8 mouse cellular contexts compared by ENCODE assay signal in the genomic region with DNA sequence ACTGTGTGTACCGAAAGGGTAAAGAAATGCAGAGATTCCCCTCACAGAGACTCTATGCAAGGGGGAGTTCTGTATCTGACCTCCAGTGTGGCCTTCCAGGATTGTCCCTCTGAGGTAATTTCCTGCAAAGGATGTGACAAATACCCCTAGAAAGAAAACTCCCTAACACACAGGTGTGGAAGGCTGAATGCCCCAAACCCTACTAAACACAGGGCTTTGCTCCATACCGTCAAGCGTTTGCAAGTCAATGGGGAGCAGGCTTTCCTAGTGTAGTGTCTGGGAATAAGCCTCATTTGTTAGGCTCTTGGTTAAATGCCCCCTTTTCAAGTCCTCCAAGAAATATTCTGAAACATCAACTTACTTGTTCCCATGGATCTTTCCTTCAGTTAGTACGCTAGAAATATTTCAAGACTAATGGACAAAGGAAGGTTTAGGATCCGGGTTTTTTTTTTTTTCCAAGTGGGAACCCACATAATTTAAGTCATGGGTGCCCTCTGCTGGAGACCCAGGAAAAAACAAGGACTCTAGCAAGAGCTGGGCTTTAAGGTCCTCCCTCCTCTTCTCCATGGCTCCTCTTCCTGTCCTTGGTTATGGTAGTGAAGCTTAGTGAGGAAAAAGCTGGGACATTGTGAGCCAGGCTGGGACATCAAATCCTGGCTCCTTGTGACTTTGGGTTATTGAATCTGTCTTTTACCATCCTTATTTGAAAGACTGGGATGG.
A peak's percentile ranks its signal among the peaks of the same experiment; 100 is the strongest.
DNase-seq lines count a peak whose midpoint lies in the region; ATAC-seq and TF ChIP-seq lines count a peak whose summit lies in the region.

No protein-coding gene starts in this region.

- WGBS in intestine, postnatal 0 days, result 39% methylated on average over 5 of the region's 5 CpGs
- 46% methylated on average over 5 of the region's 5 CpGs for WGBS in limb, embryonic 10.5 days

- no peak overlapping the region for H3K4me2 ChIP-seq in intestine, postnatal 0 days (replicated peaks; ENCODE audit: low read depth)

- H3K27ac ChIP-seq in intestine, postnatal 0 days (ENCODE audit: low read depth, low read length), result no peak overlapping the region
- peak overlapping the region; percentile 25; the same call in 1 of the 2 replicates for H3K27ac ChIP-seq in limb, embryonic 10.5 days

- POLR2A ChIA-PET in Patski (lab: Charles Lee), result interaction anchor here (0.5 to 3.4 kb wide), 6 partner anchors 11 to 476 kb away, joined by 3 to 42 read pairs (median 6); no protein-coding TSS in a partner anchor

- no peaks in the 10 kb centered on the region for H3K36me3 ChIP-seq in intestine, postnatal 0 days (ENCODE audit: control insufficient read depth, insufficient read depth)
- no peaks in the 10 kb centered on the region for H3K36me3 ChIP-seq in limb, embryonic 10.5 days

- DNase-seq in 3134 (ENCODE audit: extremely low read depth, insufficient read length, low spot score) (peak; percentile 62), Patski (ENCODE audit: low read depth, low spot score) (peak; percentile 89)
- peak; percentile 69 to 87 for DNase-seq in cerebellum, postnatal 4 days (ENCODE audit: low spot score in 2 of 2)
- peak; percentile 84 for DNase-seq in gastrocnemius, postnatal 10 days
- DNase-seq in limb, embryonic 10.5 days (ENCODE audit: low spot score), result peak; percentile 68
- DNase-seq in ovary, postnatal 36 days (ENCODE audit: low spot score), result peak; percentile 70
- DNase-seq in thymus, postnatal 14 days, result peak; percentile 79

- no peak overlapping the region for H3K4me3 ChIP-seq in intestine, postnatal 0 days (ENCODE audit: low read depth, low read length)
- no peak overlapping the region for H3K4me3 ChIP-seq in limb, embryonic 10.5 days

- H3K9ac ChIP-seq in intestine, postnatal 0 days (ENCODE audit: low read depth, low read length), result no peak overlapping the region

- no peaks in the 10 kb centered on the region for H3K27me3 ChIP-seq in Patski
- H3K27me3 ChIP-seq in intestine, postnatal 0 days (replicated peaks; ENCODE audit: control insufficient read depth, insufficient read depth, low read length), result no peaks in the 10 kb centered on the region
- no peaks in the 10 kb centered on the region for H3K27me3 ChIP-seq in limb, embryonic 10.5 days (ENCODE audit: low read depth, poor library complexity, severe bottlenecking)

- CTCF ChIA-PET in Patski (lab: Charles Lee), result interaction anchor here (0.8 to 5.8 kb wide), 17 partner anchors 8 to 586 kb away, joined by 3 to 30 read pairs (median 4); no protein-coding TSS in a partner anchor

- peak; percentile 60 for ATAC-seq in Patski
- ATAC-seq in intestine, postnatal 0 days, result no peak

- in situ Hi-C loops in Patski (cut with MboI; ENCODE audit: low pct_unique_long_range_greater_than_20kb), result loop anchor here (10.0 kb wide), 2 partner anchors 582 to 752 kb away; no protein-coding TSS in a partner anchor

- TF ChIP-seq CTCF in Patski (IDR thresholded peaks at IDR 0.05), result peak; percentile 82
- TF ChIP-seq CTCF in intestine, postnatal 0 days (IDR thresholded peaks at IDR 0.05; ENCODE audit: low read depth), result peak; percentile 75

- H3K4me1 ChIP-seq in intestine, postnatal 0 days (replicated peaks; ENCODE audit: control insufficient read depth, insufficient read depth, low read length), result peaks cover 14% of the 10 kb centered on the region
- H3K4me1 ChIP-seq in limb, embryonic 10.5 days, result peaks cover 8% of the 10 kb centered on the region; the same call in 1 of the 2 replicates

- H3K9me3 ChIP-seq in intestine, postnatal 0 days (ENCODE audit: control insufficient read depth), result no peaks in the 10 kb centered on the region
- H3K9me3 ChIP-seq in limb, embryonic 10.5 days (replicated peaks), result no peaks in the 10 kb centered on the region
